Mouse (Mus musculus): ENCODE data around the gene Tenm3.

Gene Tenm3

GRCm38 (mm10) chr8:48304224-48304623, 539.5 kb downstream of the Tenm3 start:
- ATAC-seq (ENCODE audit: insufficient number of reproducible peaks, low FRiP score, low TSS enrichment) = no peak

- ATAC-seq (ENCODE audit: insufficient number of reproducible peaks, low FRiP score, low TSS enrichment) = peak; percentile 72; the same call in 1 of the 2 replicates
Measured at GRCm38 (mm10) chr8:48300613-48301037, 543.1 kb downstream of the Tenm3 start.

GRCm38 (mm10) chr8:48300061-48300460, 543.7 kb downstream of the Tenm3 start:
- no peak for ATAC-seq (ENCODE audit: insufficient number of reproducible peaks, low FRiP score, low TSS enrichment)

GRCm38 (mm10) chr8:48299341-48299740, 544.4 kb downstream of the Tenm3 start:
- no peak for ATAC-seq (ENCODE audit: insufficient number of reproducible peaks, low FRiP score, low TSS enrichment)

- no peak for ATAC-seq (ENCODE audit: insufficient number of reproducible peaks, low FRiP score, low TSS enrichment)
Measured at GRCm38 (mm10) chr8:48296371-48296770, 547.4 kb downstream of the Tenm3 start.

GRCm38 (mm10) chr8:48295558-48295957, 548.2 kb downstream of the Tenm3 start:
- ATAC-seq (ENCODE audit: insufficient number of reproducible peaks, low FRiP score, low TSS enrichment) = no peak

- no peak for ATAC-seq (ENCODE audit: insufficient number of reproducible peaks, low FRiP score, low TSS enrichment)
Measured at GRCm38 (mm10) chr8:48293797-48294196, 550.0 kb downstream of the Tenm3 start.

GRCm38 (mm10) chr8:48285432-48285831, 558.3 kb downstream of the Tenm3 start:
- no peak for ATAC-seq (ENCODE audit: insufficient number of reproducible peaks, low FRiP score, low TSS enrichment)

- no peak for ATAC-seq (ENCODE audit: insufficient number of reproducible peaks, low FRiP score, low TSS enrichment)
Measured at GRCm38 (mm10) chr8:48281855-48282254, 561.9 kb downstream of the Tenm3 start.

- no peak for ATAC-seq (ENCODE audit: insufficient number of reproducible peaks, low FRiP score, low TSS enrichment)
Measured at GRCm38 (mm10) chr8:48279360-48279759, 564.4 kb downstream of the Tenm3 start.

- ATAC-seq (ENCODE audit: insufficient number of reproducible peaks, low FRiP score, low TSS enrichment) = no peak
Measured at GRCm38 (mm10) chr8:48277986-48278635, 565.6 kb downstream of the Tenm3 start.

- ATAC-seq (ENCODE audit: insufficient number of reproducible peaks, low FRiP score, low TSS enrichment) = no peak
Measured at GRCm38 (mm10) chr8:48275066-48275465, 568.7 kb downstream of the Tenm3 start.

- ATAC-seq (ENCODE audit: insufficient number of reproducible peaks, low FRiP score, low TSS enrichment) = no peak
Measured at GRCm38 (mm10) chr8:48274566-48274965, 569.2 kb downstream of the Tenm3 start.

GRCm38 (mm10) chr8:48268638-48269037, 575.1 kb downstream of the Tenm3 start:
- ATAC-seq (ENCODE audit: insufficient number of reproducible peaks, low FRiP score, low TSS enrichment) = no peak

GRCm38 (mm10) chr8:48260265-48260664, 583.5 kb downstream of the Tenm3 start:
- no peak for ATAC-seq (ENCODE audit: insufficient number of reproducible peaks, low FRiP score, low TSS enrichment)

- no peak for ATAC-seq (ENCODE audit: insufficient number of reproducible peaks, low FRiP score, low TSS enrichment)
Measured at GRCm38 (mm10) chr8:48259832-48260231, 583.9 kb downstream of the Tenm3 start.

GRCm38 (mm10) chr8:48243876-48244275, 599.9 kb downstream of the Tenm3 start:
- no peak for ATAC-seq (ENCODE audit: insufficient number of reproducible peaks, low FRiP score, low TSS enrichment)

- no peak for ATAC-seq (ENCODE audit: insufficient number of reproducible peaks, low FRiP score, low TSS enrichment)
Measured at GRCm38 (mm10) chr8:48240917-48241531, 602.7 kb downstream of the Tenm3 start.

GRCm38 (mm10) chr8:48236968-48237367, 606.8 kb downstream of the Tenm3 start:
- no peak for ATAC-seq (ENCODE audit: insufficient number of reproducible peaks, low FRiP score, low TSS enrichment)

- ATAC-seq (ENCODE audit: insufficient number of reproducible peaks, low FRiP score, low TSS enrichment) = no peak
Measured at GRCm38 (mm10) chr8:48232927-48233326, 610.8 kb downstream of the Tenm3 start.

GRCm38 (mm10) chr8:48231882-48232281, 611.9 kb downstream of the Tenm3 start:
- ATAC-seq (ENCODE audit: insufficient number of reproducible peaks, low FRiP score, low TSS enrichment) = no peak

GRCm38 (mm10) chr8:48231389-48231788, 612.4 kb downstream of the Tenm3 start:
- no peak for ATAC-seq (ENCODE audit: insufficient number of reproducible peaks, low FRiP score, low TSS enrichment)

Measured in cerebellum, adult (tissue).